Mouse (Mus musculus) thymus, postnatal 36 days (tissue): ENCODE measurements around the gene Pdzd2.
"Not testable (repeated sequence)": the region's sequence is repeated elsewhere in the genome, so short reads cannot be mapped to it uniquely, and the experiment has no call there.

Experiments used
- DNase-seq, 2 experiments: peaks; one replicate each; pipeline ENCODE4 v3.0.0; 2022; ENCODE audit warnings: mixed read lengths in 2 of 2

Gene Pdzd2

GRCm38 (mm10) chr15:12371183-12371582 is 368.5 kb downstream of the Pdzd2 start:
- peak; percentile 66 to 70 for DNase-seq

- no peak for DNase-seq
Measured at GRCm38 (mm10) chr15:12370096-12370495, 369.6 kb downstream of the Pdzd2 start.

GRCm38 (mm10) chr15:12368850-12369249 is 370.9 kb downstream of the Pdzd2 start:
- DNase-seq, result no peak

- no peak for DNase-seq
Measured at GRCm38 (mm10) chr15:12368357-12368756, 371.4 kb downstream of the Pdzd2 start.

GRCm38 (mm10) chr15:12367306-12368080 is 372.2 kb downstream of the Pdzd2 start:
- no peak for DNase-seq

- not testable (repeated sequence) for DNase-seq
Measured at GRCm38 (mm10) chr15:12366580-12367305, 373.0 kb downstream of the Pdzd2 start.

GRCm38 (mm10) chr15:12366072-12366469 is 373.7 kb downstream of the Pdzd2 start:
- no peak for DNase-seq

GRCm38 (mm10) chr15:12365416-12366071 is 374.2 kb downstream of the Pdzd2 start:
- no peak for DNase-seq

GRCm38 (mm10) chr15:12364096-12364495 is 375.6 kb downstream of the Pdzd2 start:
- DNase-seq, result no peak

- no peak for DNase-seq
Measured at GRCm38 (mm10) chr15:12362701-12363040, 377.1 kb downstream of the Pdzd2 start.

GRCm38 (mm10) chr15:12362001-12362700 is 377.6 kb downstream of the Pdzd2 start:
- no peak for DNase-seq

GRCm38 (mm10) chr15:12360519-12361212 is 379.1 kb downstream of the Pdzd2 start:
- DNase-seq, result no peak

- no peak for DNase-seq
Measured at GRCm38 (mm10) chr15:12358384-12358783, 381.3 kb downstream of the Pdzd2 start.

GRCm38 (mm10) chr15:12357459-12357858 is 382.3 kb downstream of the Pdzd2 start:
- DNase-seq, result no peak

GRCm38 (mm10) chr15:12355907-12356306 is 383.8 kb downstream of the Pdzd2 start:
- no peak for DNase-seq

- DNase-seq, result no peak
Measured at GRCm38 (mm10) chr15:12355261-12355660, 384.5 kb downstream of the Pdzd2 start.

GRCm38 (mm10) chr15:12354281-12354810 is 385.4 kb downstream of the Pdzd2 start:
- no peak for DNase-seq

- DNase-seq, result no peak
Measured at GRCm38 (mm10) chr15:12351470-12351869, 388.3 kb downstream of the Pdzd2 start.

- no peak for DNase-seq
Measured at GRCm38 (mm10) chr15:12349840-12350239, 389.9 kb downstream of the Pdzd2 start.

GRCm38 (mm10) chr15:12348950-12349349 is 390.8 kb downstream of the Pdzd2 start:
- peak in 1 of 2 experiments; percentile 14 for DNase-seq

GRCm38 (mm10) chr15:12346916-12347315 is 392.8 kb downstream of the Pdzd2 start:
- DNase-seq, result no peak

- DNase-seq, result no peak
Measured at GRCm38 (mm10) chr15:12341401-12341758, 398.3 kb downstream of the Pdzd2 start.
